Mouse (Mus musculus) ovary, postnatal 36 days (tissue): ENCODE measurements around the gene Sycp2l.

Source experiments
- DNase-seq: peaks from one replicate; pipeline ENCODE4 v3.0.0; 2022; ENCODE audit warnings: low spot score, mixed read lengths

The Sycp2l gene

GRCm38 (mm10) chr13:41113940-41114339, at the start of gene Sycp2l:
Sycp2l (plus strand) TSS chr13:41114307.
- DNase-seq, result no peak

- no peak for DNase-seq
Observed at GRCm38 (mm10) chr13:41067618-41068017, 46.5 kb upstream of the Sycp2l start.

GRCm38 (mm10) chr13:41071617-41072016, 42.5 kb upstream of the Sycp2l start:
- no peak for DNase-seq

GRCm38 (mm10) chr13:41073819-41074218, 40.3 kb upstream of the Sycp2l start:
- DNase-seq, result no peak

GRCm38 (mm10) chr13:41077921-41078320, 36.2 kb upstream of the Sycp2l start:
- DNase-seq, result no peak

- DNase-seq, result no peak
Observed at GRCm38 (mm10) chr13:41078690-41079420, 35.3 kb upstream of the Sycp2l start.

GRCm38 (mm10) chr13:41079421-41079780, 34.7 kb upstream of the Sycp2l start, which contains the start of gene Mak:
Mak (minus strand) TSS chr13:41079706.
- peak; percentile 72 for DNase-seq

GRCm38 (mm10) chr13:41079859-41080258, 34.2 kb upstream of the Sycp2l start:
- no peak for DNase-seq

GRCm38 (mm10) chr13:41080700-41081099, 33.4 kb upstream of the Sycp2l start:
- DNase-seq, result no peak

- no peak for DNase-seq
Observed at GRCm38 (mm10) chr13:41084521-41084920, 29.6 kb upstream of the Sycp2l start.

GRCm38 (mm10) chr13:41085140-41085539, 29.0 kb upstream of the Sycp2l start:
- DNase-seq, result no peak

- no peak for DNase-seq
Observed at GRCm38 (mm10) chr13:41088746-41089145, 25.4 kb upstream of the Sycp2l start.

- no peak for DNase-seq
Observed at GRCm38 (mm10) chr13:41091271-41091670, 22.8 kb upstream of the Sycp2l start.

- no peak for DNase-seq
Observed at GRCm38 (mm10) chr13:41094160-41094559, 19.9 kb upstream of the Sycp2l start.

GRCm38 (mm10) chr13:41097324-41098058, 16.6 kb upstream of the Sycp2l start:
- no peak for DNase-seq

- DNase-seq, result no peak
Observed at GRCm38 (mm10) chr13:41098325-41098724, 15.8 kb upstream of the Sycp2l start.

GRCm38 (mm10) chr13:41100031-41100430, 14.1 kb upstream of the Sycp2l start:
- DNase-seq, result no peak

GRCm38 (mm10) chr13:41103841-41104525, 10.1 kb upstream of the Sycp2l start:
- no peak for DNase-seq

- no peak for DNase-seq
Observed at GRCm38 (mm10) chr13:41105541-41105940, 8.6 kb upstream of the Sycp2l start.

GRCm38 (mm10) chr13:41110935-41111334, 3.2 kb upstream of the Sycp2l start, which contains the start of gene Gcm2:
Gcm2 (minus strand) TSS chr13:41111035.
- DNase-seq, result no peak

GRCm38 (mm10) chr13:41119152-41119945, 5.2 kb downstream of the Sycp2l start:
- no peak for DNase-seq

- no peak for DNase-seq
Observed at GRCm38 (mm10) chr13:41123666-41124225, 9.6 kb downstream of the Sycp2l start.
